31 mouse cellular contexts compared by ENCODE assay signal in genomic region chr3:4689506-4689905, GRCm38 (mm10).
DNase-seq lines count a peak whose midpoint lies in the region; ATAC-seq and TF ChIP-seq lines count a peak whose summit lies in the region.
"Had no signal": no experiment of that assay in that cellular context is flagged by ENCODE, and none has a peak within 500 bp of the region (broad histone marks: within the 10 kb centered on the region; RNA-seq: fewer than 3 reads in every experiment).

No protein-coding gene starts in this region.

- DNase-seq in lung, embryonic 14.5 days = no peak
- DNase-seq in lung, postnatal 25 days (ENCODE audit: low spot score) = no peak
- peak; percentile 3 for DNase-seq in MEL (ENCODE audit: low read depth, low spot score)
- peak; percentile 21 for DNase-seq in adipocyte (ENCODE audit: low spot score)
- DNase-seq in spleen, postnatal 36 days (ENCODE audit: low spot score in 2 of 2) = no peak
- DNase-seq in urinary bladder, postnatal 36 days (ENCODE audit: low spot score in 2 of 2) = no peak
- no peak for DNase-seq in kidney, postnatal 4 days
- DNase-seq: adrenal gland, postnatal 14 days; cerebellum, adult 11-12 months; cerebellum, postnatal 10 days; gastrocnemius, postnatal 25 days; heart, adult 18-20 months; heart, postnatal 14 days; kidney, adult 18-20 months; kidney, postnatal 25 days; left cerebral cortex, postnatal 4 days; liver, embryonic 13.5 days; lung, adult 18-20 months; lung, postnatal 10 days; right cerebral cortex, postnatal 14 days had no signal

- H3K79me2 ChIP-seq in MEL (ENCODE audit: control insufficient read depth, insufficient read depth, low read length, poor library complexity) = no peaks in the 10 kb centered on the region

- no peak overlapping the region for H3K27ac ChIP-seq in lung, embryonic 14.5 days (ENCODE audit: low read depth)
- no peak overlapping the region for H3K27ac ChIP-seq in MEL (ENCODE audit: control insufficient read depth, low read depth, low read length)
- H3K27ac ChIP-seq: embryonic facial prominence, embryonic 13.5 days; forebrain, embryonic 10.5 days; forebrain, embryonic 15.5 days; heart, embryonic 13.5 days; kidney, embryonic 15.5 days; layer of hippocampus, adult 2 months; limb, embryonic 15.5 days; liver, embryonic 13.5 days; stomach, embryonic 15.5 days had no signal

- TF ChIP-seq CTCF in lung, embryonic 14.5 days (IDR thresholded peaks at IDR 0.05; ENCODE audit: low read depth) = no peak
- TF ChIP-seq CTCF in MEL (IDR thresholded peaks at IDR 0.05 in 2 of 3, conservative IDR thresholded peaks at IDR 0.05 in 1 of 3; ENCODE audit: control insufficient read depth in 1 of 3, insufficient read depth in 1 of 3, low read depth in 2 of 3, low read length in 3 of 3, poor library complexity in 1 of 3, severe bottlenecking in 1 of 3) = no peak

- no peak overlapping the region for H3K9ac ChIP-seq in lung, embryonic 14.5 days
- H3K9ac ChIP-seq in MEL (ENCODE audit: control insufficient read depth, low read depth, low read length, poor library complexity, severe bottlenecking) = no peak overlapping the region
- H3K9ac ChIP-seq: embryonic facial prominence, embryonic 13.5 days; forebrain, embryonic 15.5 days; heart, embryonic 13.5 days; kidney, embryonic 15.5 days; limb, embryonic 15.5 days; liver, embryonic 13.5 days; stomach, embryonic 15.5 days had no signal

- no peaks in the 10 kb centered on the region for H3K36me3 ChIP-seq in lung, embryonic 14.5 days (ENCODE audit: insufficient read depth)
- H3K36me3 ChIP-seq in MEL (ENCODE audit: control insufficient read depth in 1 of 2, insufficient read depth in 2 of 2, low read length in 2 of 2) = no peaks in the 10 kb centered on the region
- H3K36me3 ChIP-seq: embryonic facial prominence, embryonic 13.5 days; forebrain, embryonic 10.5 days; forebrain, embryonic 15.5 days; heart, embryonic 13.5 days; kidney, embryonic 15.5 days; limb, embryonic 15.5 days; liver, embryonic 13.5 days; stomach, embryonic 15.5 days had no signal

- no peaks in the 10 kb centered on the region for H3K4me1 ChIP-seq in lung, embryonic 14.5 days (ENCODE audit: insufficient read depth)
- H3K4me1 ChIP-seq in MEL (ENCODE audit: control insufficient read depth in 1 of 2, insufficient read depth in 2 of 2, low read length in 2 of 2) = no peaks in the 10 kb centered on the region
- H3K4me1 ChIP-seq: embryonic facial prominence, embryonic 13.5 days; forebrain, embryonic 10.5 days; forebrain, embryonic 15.5 days; kidney, embryonic 15.5 days; limb, embryonic 15.5 days; liver, embryonic 13.5 days; stomach, embryonic 15.5 days had no signal

- no peak for TF ChIP-seq POLR2A in MEL (IDR thresholded peaks at IDR 0.05; ENCODE audit: control insufficient read depth in 1 of 2, insufficient read depth in 1 of 2, low read depth in 1 of 2, low read length in 2 of 2, poor library complexity in 1 of 2)

- H3K27me3 ChIP-seq in lung, embryonic 14.5 days (ENCODE audit: insufficient read depth, low read length) = no peaks in the 10 kb centered on the region
- H3K27me3 ChIP-seq in MEL (ENCODE audit: control insufficient read depth in 1 of 2, insufficient read depth in 2 of 2, low read length in 2 of 2) = no peaks in the 10 kb centered on the region
- H3K27me3 ChIP-seq: embryonic facial prominence, embryonic 13.5 days; forebrain, embryonic 15.5 days; heart, embryonic 13.5 days; kidney, embryonic 15.5 days; limb, embryonic 15.5 days; liver, embryonic 13.5 days; stomach, embryonic 15.5 days had no signal

- TF ChIP-seq EP300 in MEL (IDR thresholded peaks at IDR 0.05; ENCODE audit: low read depth in 1 of 2, low read length in 2 of 2) = no peak

- H3K9me3 ChIP-seq in lung, embryonic 14.5 days (ENCODE audit: low read depth, low read length) = no peaks in the 10 kb centered on the region
- H3K9me3 ChIP-seq in MEL (replicated peaks; ENCODE audit: insufficient read depth, low read length) = no peaks in the 10 kb centered on the region
- H3K9me3 ChIP-seq: embryonic facial prominence, embryonic 13.5 days; forebrain, embryonic 10.5 days; forebrain, embryonic 15.5 days; heart, embryonic 13.5 days; kidney, embryonic 15.5 days; limb, embryonic 15.5 days; liver, embryonic 13.5 days; stomach, embryonic 15.5 days had no signal

- no peak overlapping the region for H3K4me2 ChIP-seq in lung, embryonic 14.5 days
- H3K4me2 ChIP-seq: embryonic facial prominence, embryonic 13.5 days; forebrain, embryonic 15.5 days; heart, embryonic 13.5 days; kidney, embryonic 15.5 days; limb, embryonic 15.5 days; liver, embryonic 13.5 days; midbrain, embryonic 11.5 days; stomach, embryonic 15.5 days had no signal

- TF ChIP-seq RAD21 in MEL (IDR thresholded peaks at IDR 0.05; ENCODE audit: low read depth, low read length) = no peak

- ATAC-seq in lung, embryonic 14.5 days (ENCODE audit: insufficient read depth) = peak; percentile 24; the same call in 1 of the 2 replicates
- ATAC-seq: forebrain, embryonic 15.5 days; hindbrain, embryonic 16.5 days; midbrain, embryonic 16.5 days had no signal

- H3K4me3 ChIP-seq in lung, embryonic 14.5 days (ENCODE audit: low read depth, low read length) = no peak overlapping the region
- no peak overlapping the region for H3K4me3 ChIP-seq in MEL (ENCODE audit: control insufficient read depth in 1 of 2, insufficient read depth in 1 of 2, low read depth in 2 of 2, low read length in 2 of 2)
- H3K4me3 ChIP-seq: embryonic facial prominence, embryonic 13.5 days; forebrain, embryonic 10.5 days; forebrain, embryonic 15.5 days; heart, embryonic 13.5 days; kidney, embryonic 15.5 days; layer of hippocampus, adult 2 months; limb, embryonic 15.5 days; liver, embryonic 13.5 days; stomach, embryonic 15.5 days had no signal

- 23% methylated on average over 1 of the region's 1 CpGs for WGBS in lung, embryonic 14.5 days

TF ChIP-seq in MEL, 35 proteins besides CTCF, POLR2A, EP300 and RAD21:
- TF ChIP-seq RCOR1 (IDR thresholded peaks at IDR 0.05; ENCODE audit: low read depth, low read length) (no peak), UBTF (IDR thresholded peaks at IDR 0.05; ENCODE audit: borderline replicate concordance, insufficient read depth, low read depth, low read length) (no peak), ZKSCAN1 (IDR thresholded peaks at IDR 0.05; ENCODE audit: low read depth, low read length) (no peak), MAFK (IDR thresholded peaks at IDR 0.05; ENCODE audit: borderline replicate concordance, low read depth, low read length) (no peak), GATA1 (IDR thresholded peaks at IDR 0.05; ENCODE audit: low read depth, low read length) (no peak), ZMIZ1 (IDR thresholded peaks at IDR 0.05; ENCODE audit: low read depth, low read length) (no peak), CHD1 (IDR thresholded peaks at IDR 0.05; ENCODE audit: low read depth, low read length) (no peak), ETS1 (IDR thresholded peaks at IDR 0.05; ENCODE audit: low read depth, low read length) (no peak), POLR2AphosphoS2 (IDR thresholded peaks at IDR 0.05; ENCODE audit: low read length) (no peak), SIN3A (IDR thresholded peaks at IDR 0.05; ENCODE audit: low read length) (no peak), KAT2A (conservative IDR thresholded peaks at IDR 0.05; ENCODE audit: low read depth, low read length) (no peak), E2F4 (IDR thresholded peaks at IDR 0.05; ENCODE audit: borderline replicate concordance, low read depth, low read length) (no peak), HCFC1 (IDR thresholded peaks at IDR 0.05; ENCODE audit: low read depth, low read length) (no peak), USF2 (IDR thresholded peaks at IDR 0.05; ENCODE audit: borderline replicate concordance in 1 of 2, insufficient read depth in 1 of 2, low read depth in 1 of 2, low read length in 2 of 2) (no peak), CHD2 (IDR thresholded peaks at IDR 0.05; ENCODE audit: low read length) (no peak), ELF1 (IDR thresholded peaks at IDR 0.05; ENCODE audit: low read depth, low read length) (no peak), NRF1 (IDR thresholded peaks at IDR 0.05; ENCODE audit: insufficient read depth, low read depth, low read length, poor library complexity, severe bottlenecking) (no peak), MAX (IDR thresholded peaks at IDR 0.05; ENCODE audit: low read length) (no peak), MYB (IDR thresholded peaks at IDR 0.05; ENCODE audit: low read depth, low read length) (no peak)

Comparison
In these comparisons a context has a peak if more than half of its experiments do, and no peak if none do; other contexts are left out.
1. DNase-seq: peak in MEL (single experiment) and adipocyte (single experiment); none in lung, embryonic 14.5 days (single experiment), lung, postnatal 25 days (single experiment), spleen, postnatal 36 days (0 of 2), urinary bladder, postnatal 36 days (0 of 2) and kidney, postnatal 4 days (0 of 2).